Mouse (Mus musculus) lung, adult 2 months (tissue): ENCODE data around the gene Ttc25. TPM values are rescaled to one million over a fixed set of nuclear protein-coding genes. Genes with fewer than 3 reads are reported as not detected.
A peak's percentile ranks its signal among the peaks of the same experiment; 100 is the strongest.

Experiments used
- DNase-seq: peaks from one replicate; pipeline ENCODE4 v3.0.0; 2022
- H3K4me1 ChIP-seq: fragments of 200-500 bp; 2 replicates; pipeline ENCODE4 v1.6.1; 2011; ENCODE audit warnings: low read length; ENCODE audit not compliant: control insufficient read depth, insufficient read depth
- H3K4me3 ChIP-seq: fragments of 200-500 bp; replicated peaks from 2 replicates; pipeline ENCODE3; 2011; ENCODE audit warnings: low read depth, mild to moderate bottlenecking, control low read depth, low read length; ENCODE audit errors: extremely low read depth
- CTCF ChIP-seq: fragments of 200-500 bp; IDR thresholded peaks from 2 replicates; pipeline ENCODE4 v1.5.1; 2011; ENCODE audit warnings: mild to moderate bottlenecking, low read length, control low read depth; ENCODE audit not compliant: insufficient read depth
- POLR2A ChIP-seq: fragments of 200-500 bp; IDR thresholded peaks from 2 replicates; pipeline ENCODE4 v1.6.1; 2011; ENCODE audit warnings: low read depth, mild to moderate bottlenecking, control low read depth, low read length, borderline replicate concordance; ENCODE audit errors: extremely low read depth
- WGBS: fragments of 180-500 bp; shearing (Covaris S2); methylation state at CpG from one replicate; pipeline ENCODE4 v1.1.7; 2018; 5-methylcytosine and 5-hydroxymethylcytosine counted together
- polyA plus RNA-seq: library from polyadenylated mRNA; depleted of rRNA; stranded (reverse); fragments of >200 nt; gene quantifications from 2 replicates; pipeline ENCODE4 v1.2.3, GENCODE M21; 2012; rRNA removed

Ttc25 gene
- 1.8 and 3.4 TPM in 2 replicates for polyA plus RNA-seq

GRCm38 (mm10) chr11:100544832-100545745, at the start of gene Ttc25:
Gene Ttc25, plus strand, starts transcription at chr11:100545607.
- 5% methylated on average over 28 of the region's 28 CpGs for WGBS
- TF ChIP-seq POLR2A (peak; percentile 69; the same call in 1 of the 2 replicates), CTCF (no peak)
- Histone ChIP-seq H3K4me3 (peak within 1 kb of the TSS; percentile 56), H3K4me1 (peaks cover 7% of the 10 kb centered on the region; the same call in 1 of the 2 replicates)
- peak; percentile 79 for DNase-seq

- H3K4me3 ChIP-seq = no peak overlapping the region
- WGBS = 73% methylated on average over 3 of the region's 3 CpGs
- TF ChIP-seq CTCF = no peak
- no peak for TF ChIP-seq POLR2A
- no peaks in the 10 kb centered on the region for H3K4me1 ChIP-seq
- no peak for DNase-seq
These were observed 45.2 kb upstream of the Ttc25 start for GRCm38 (mm10) chr11:100500241-100500640.

- Histone ChIP-seq H3K4me1 (no peaks in the 10 kb centered on the region), H3K4me3 (no peak overlapping the region)
- no peak for TF ChIP-seq CTCF
- 86% methylated on average over 7 of the region's 7 CpGs for WGBS
- DNase-seq = no peak
These were observed 44.8 kb upstream of the Ttc25 start for GRCm38 (mm10) chr11:100500651-100501050.

- Histone ChIP-seq H3K4me1 (no peaks in the 10 kb centered on the region), H3K4me3 (no peak overlapping the region)
- no peak for DNase-seq
- TF ChIP-seq CTCF (no peak), POLR2A (no peak)
- WGBS = 45% methylated on average over 6 of the region's 6 CpGs
These were observed 44.1 kb upstream of the Ttc25 start for GRCm38 (mm10) chr11:100501321-100501720.

- 84% methylated on average over 12 of the region's 12 CpGs for WGBS
- no peak for TF ChIP-seq POLR2A
- TF ChIP-seq CTCF = no peak
- Histone ChIP-seq H3K4me1 (no peaks in the 10 kb centered on the region), H3K4me3 (no peak overlapping the region)
- no peak for DNase-seq
These were observed 40.3 kb upstream of the Ttc25 start for GRCm38 (mm10) chr11:100504990-100505660.

- TF ChIP-seq POLR2A = no peak
- no peak for TF ChIP-seq CTCF
- Histone ChIP-seq H3K4me3 (no peak overlapping the region), H3K4me1 (no peaks in the 10 kb centered on the region)
- WGBS = 96% methylated on average over 8 of the region's 8 CpGs
- DNase-seq = no peak
These were observed 39.4 kb upstream of the Ttc25 start for GRCm38 (mm10) chr11:100505997-100506396.

GRCm38 (mm10) chr11:100510556-100510955, 34.9 kb upstream of the Ttc25 start:
- no peak for DNase-seq
- WGBS = 94% methylated on average over 2 of the region's 2 CpGs
- no peaks in the 10 kb centered on the region for H3K4me1 ChIP-seq
- no peak for TF ChIP-seq POLR2A
- TF ChIP-seq CTCF = no peak
- H3K4me3 ChIP-seq = no peak overlapping the region

- no peak for DNase-seq
- Histone ChIP-seq H3K4me3 (no peak overlapping the region), H3K4me1 (no peaks in the 10 kb centered on the region)
- no peak for TF ChIP-seq POLR2A
- no peak for TF ChIP-seq CTCF
- WGBS = 84% methylated on average over 1 of the region's 1 CpGs
These were observed 33.0 kb upstream of the Ttc25 start for GRCm38 (mm10) chr11:100512384-100512783.

GRCm38 (mm10) chr11:100513716-100514115, 31.7 kb upstream of the Ttc25 start:
- TF ChIP-seq POLR2A = no peak
- no peak for TF ChIP-seq CTCF
- no peak for DNase-seq
- Histone ChIP-seq H3K4me3 (no peak overlapping the region), H3K4me1 (no peaks in the 10 kb centered on the region)
- 81% methylated on average over 10 of the region's 10 CpGs for WGBS
